Mouse (Mus musculus) c-Kit-positive CD71-negative TER-119-negative erythroid progenitor cells, embryonic 14.5 days (primary cell): ENCODE measurements around the gene Cope.
A peak's percentile ranks its signal among the peaks of the same experiment; 100 is the strongest.

Experiments used
- DNase-seq: peaks from one replicate; pipeline ENCODE4 v3.0.0-alpha.2; 2013; ENCODE audit warnings: low read depth

Gene Cope

DNA sequence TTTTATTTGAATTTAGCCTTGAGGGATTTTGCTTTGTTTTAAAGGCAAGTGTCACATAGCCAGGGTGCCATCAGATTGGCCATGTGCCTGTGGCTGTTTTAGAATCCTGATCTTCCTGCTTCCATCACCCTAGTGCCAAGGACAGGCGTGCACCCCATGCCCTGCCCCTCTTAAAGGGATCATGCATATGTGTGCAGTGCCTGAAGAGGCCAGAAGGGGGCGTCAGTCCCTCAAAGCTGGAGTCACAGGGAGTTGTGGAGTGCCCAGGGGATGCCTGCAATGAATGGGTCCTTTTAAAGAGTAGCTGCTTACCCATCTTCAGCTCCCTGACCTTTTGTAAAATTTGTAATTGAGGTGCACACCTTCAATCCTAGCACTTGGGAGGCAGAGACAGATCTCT, 7.0 kb downstream of the Cope start:
- peak; percentile 55 for DNase-seq

DNA sequence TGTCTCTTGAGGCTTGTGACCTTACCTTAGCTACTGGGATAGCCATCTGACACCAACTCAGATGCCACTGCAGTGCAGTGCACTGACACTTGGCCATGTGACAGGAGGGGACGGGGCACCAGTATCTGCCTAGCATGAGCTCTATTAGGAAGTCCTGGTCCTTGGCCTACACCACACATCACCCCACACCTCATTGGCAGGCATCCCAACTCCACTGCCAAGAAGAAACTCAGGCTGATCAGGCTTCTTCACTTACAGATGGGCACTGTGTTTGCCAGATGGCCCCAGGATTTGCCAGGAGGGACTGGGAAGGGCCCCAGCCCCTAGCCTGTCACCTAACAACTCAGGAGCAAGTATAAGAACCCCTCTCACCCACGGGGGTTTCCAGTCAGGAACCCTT, 11.1 kb downstream of the Cope start:
- no peak for DNase-seq

DNA sequence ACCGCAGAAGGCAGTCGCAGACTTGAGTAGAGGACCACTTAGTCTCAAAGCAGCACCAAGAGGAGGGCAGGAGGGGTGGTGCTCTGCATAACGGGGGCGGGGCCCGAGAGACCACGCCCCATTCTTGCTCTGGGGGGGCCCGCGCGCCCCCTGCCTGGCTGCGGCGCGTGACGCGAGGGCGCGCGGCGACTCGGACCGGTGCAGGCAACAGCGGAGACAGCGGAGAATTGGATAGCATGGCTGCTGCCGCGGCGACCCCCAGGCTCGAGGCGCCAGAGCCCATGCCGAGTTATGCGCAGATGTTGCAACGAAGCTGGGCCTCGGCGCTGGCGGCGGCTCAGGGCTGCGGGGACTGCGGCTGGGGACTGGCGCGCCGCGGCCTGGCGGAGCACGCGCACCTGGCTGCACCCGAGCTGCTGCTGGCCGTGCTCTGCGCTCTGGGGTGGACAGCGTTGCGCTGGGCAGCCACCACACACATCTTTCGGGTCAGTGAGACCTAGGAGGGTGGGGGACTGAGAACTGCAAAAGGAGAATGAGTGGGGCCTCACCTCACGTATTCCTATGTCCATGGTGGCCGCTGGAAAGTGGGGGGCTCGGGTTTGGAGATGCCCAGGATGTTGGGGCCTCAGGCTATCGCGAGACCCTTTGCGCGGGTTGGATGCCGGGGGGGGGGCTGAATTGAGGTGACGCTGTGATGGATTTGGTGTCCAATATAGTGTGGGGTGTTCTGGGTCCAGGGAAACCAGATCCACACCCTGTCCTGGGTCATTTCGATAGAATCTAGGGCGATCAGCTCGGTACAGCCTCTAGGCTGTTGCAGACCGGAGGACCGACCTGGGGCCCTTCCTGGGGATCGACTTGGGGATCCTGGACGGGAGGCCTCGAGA, 13.5 kb downstream of the Cope start, which contains the start of gene Cers1:
TSS of gene Cers1 (plus strand) at position 152 of the 887 bp plus-strand sequence.
- peak; percentile 32 for DNase-seq

DNA sequence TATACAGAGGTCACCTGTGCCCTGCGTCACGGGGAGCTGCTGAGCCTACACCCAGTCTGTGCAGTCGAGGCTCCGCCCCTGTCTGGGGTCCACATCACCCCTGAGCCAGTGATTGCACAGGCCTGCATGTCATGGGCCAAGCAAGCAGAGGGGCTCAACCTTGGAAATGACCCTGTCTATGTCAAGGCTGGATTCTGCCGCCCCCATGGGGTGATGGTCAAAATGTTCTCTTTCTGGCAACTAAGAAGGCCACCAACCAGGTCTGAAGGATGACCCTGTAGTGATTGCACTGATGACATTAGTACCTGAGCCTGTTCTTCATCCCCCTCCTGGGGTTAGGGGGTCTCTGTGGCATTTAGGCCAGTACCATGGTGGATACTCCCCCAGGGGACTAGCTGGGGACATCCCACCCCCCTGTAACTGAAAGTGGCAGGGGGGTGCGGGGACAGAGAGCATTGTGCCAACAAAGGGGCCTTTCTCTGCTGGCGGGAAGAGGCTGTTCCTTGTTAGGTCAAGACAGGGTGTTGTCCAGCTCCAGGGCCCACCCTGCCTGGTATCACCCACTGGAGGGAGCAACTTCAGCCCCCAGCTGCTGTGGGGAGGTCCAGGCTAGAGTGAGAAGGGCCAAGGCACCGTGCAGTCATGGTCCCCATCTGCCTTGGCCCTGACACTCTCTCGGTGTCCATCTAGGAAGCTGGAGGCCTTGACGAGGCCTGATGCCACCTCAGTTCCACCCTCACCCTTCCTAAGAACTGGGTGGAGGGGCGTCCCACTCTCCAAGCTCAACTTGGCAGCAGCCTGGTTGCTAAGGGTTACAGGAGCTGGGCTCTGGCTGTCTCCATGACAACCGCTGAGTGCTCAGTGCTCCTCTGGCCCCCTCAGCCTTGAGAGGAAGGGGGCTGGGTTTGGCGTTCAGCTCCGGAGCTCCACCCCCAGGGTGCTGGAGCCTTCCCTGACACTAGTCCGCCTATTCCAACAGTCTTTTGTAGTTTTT, 14.5 kb downstream of the Cope start:
- no peak for DNase-seq

DNA sequence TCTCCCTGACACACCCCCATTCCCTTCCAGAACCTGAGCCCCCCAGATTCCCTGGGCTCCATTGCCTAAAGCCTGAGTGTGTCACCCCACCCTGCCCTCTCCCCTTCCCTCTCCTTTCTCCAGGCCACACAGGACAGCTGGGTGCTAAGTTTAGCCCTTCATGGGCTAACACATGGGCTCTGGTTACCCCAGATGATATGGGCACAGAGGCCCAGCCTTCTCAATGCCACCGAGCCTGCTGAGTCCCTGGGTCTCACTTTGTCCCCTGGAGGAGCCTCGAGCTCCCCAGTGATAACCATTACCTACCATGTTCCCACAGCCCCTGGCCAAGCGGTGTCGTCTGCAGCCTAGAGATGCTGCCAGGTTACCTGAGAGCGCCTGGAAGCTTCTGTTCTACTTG, 15.6 kb downstream of the Cope start:
- DNase-seq, result no peak

DNA sequence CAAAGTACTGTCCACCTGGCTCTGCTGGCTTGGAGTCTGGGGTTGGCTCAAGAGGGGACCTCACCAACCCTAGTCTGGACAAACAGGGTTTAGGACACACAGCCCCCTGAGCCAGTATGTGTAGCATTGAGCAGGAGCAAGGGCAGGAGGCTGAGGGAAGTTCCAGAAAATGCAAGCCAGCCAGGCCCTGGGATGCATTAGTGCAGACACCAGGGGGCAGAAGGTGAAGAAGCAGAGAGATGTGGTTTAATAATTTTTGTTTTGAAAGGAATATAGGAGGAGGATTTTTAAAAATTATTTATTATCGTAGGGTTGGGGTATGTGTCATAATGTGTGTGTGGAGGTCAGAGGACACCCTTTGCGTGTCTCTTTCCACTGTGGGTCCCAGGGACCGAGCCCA, 21.4 kb downstream of the Cope start:
- no peak for DNase-seq

DNA sequence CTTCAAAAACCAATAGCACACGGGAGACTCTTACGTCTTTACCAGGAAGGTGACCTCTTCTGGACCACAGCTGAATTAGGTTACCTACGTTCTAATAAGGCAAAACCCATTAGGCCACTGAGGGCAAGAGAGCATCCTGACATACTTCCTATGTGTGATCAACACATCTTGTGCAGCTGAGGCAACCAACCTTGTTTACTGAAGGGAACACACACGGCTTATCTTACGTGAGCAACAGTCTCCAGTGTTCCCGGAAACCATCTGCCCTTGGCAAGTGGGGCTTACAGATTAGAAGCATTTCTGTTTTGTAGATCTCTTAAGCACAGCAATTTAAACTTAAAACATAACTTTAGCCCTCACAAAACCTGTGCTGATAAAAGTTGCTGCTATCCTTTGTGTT, 25.2 kb downstream of the Cope start:
- no peak for DNase-seq

DNA sequence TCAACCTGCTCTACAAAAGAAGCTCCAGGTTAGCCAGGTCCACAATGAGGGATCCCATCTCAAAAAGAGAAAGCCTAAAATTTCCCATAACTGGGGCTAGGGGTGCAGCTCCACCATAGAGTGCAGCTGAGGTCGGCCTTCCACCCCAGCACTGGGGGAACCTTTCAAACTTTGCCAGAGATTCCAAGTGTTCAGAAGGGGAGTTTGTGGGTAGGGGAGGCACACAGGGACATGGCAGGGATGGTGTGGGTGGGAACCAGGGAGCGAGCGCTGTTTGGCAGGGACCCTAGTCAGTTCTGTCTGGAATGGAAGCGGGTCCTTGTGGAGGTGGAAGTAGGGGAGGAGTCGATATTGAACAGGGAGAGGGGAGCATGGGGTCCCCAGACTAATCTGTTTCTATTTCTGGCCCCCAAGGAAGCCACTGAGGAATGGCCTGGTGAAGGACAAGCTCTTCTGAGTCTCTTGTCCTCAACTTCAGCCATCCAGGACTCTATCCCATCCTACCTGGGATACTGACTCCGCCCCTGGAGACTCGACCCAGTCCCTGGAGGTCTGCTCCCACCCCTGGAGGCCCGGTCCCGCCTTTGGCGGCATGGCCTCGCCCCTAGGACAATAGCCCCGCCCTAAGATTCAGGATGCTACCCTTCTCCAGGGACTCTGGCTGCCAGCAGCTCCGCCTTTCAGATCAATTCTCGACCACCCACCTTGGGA, 27.0 kb downstream of the Cope start, which contains the start of gene Gdf1:
TSS of gene Gdf1 (plus strand) at position 694 of the 711 bp plus-strand sequence.
- no peak for DNase-seq

DNA sequence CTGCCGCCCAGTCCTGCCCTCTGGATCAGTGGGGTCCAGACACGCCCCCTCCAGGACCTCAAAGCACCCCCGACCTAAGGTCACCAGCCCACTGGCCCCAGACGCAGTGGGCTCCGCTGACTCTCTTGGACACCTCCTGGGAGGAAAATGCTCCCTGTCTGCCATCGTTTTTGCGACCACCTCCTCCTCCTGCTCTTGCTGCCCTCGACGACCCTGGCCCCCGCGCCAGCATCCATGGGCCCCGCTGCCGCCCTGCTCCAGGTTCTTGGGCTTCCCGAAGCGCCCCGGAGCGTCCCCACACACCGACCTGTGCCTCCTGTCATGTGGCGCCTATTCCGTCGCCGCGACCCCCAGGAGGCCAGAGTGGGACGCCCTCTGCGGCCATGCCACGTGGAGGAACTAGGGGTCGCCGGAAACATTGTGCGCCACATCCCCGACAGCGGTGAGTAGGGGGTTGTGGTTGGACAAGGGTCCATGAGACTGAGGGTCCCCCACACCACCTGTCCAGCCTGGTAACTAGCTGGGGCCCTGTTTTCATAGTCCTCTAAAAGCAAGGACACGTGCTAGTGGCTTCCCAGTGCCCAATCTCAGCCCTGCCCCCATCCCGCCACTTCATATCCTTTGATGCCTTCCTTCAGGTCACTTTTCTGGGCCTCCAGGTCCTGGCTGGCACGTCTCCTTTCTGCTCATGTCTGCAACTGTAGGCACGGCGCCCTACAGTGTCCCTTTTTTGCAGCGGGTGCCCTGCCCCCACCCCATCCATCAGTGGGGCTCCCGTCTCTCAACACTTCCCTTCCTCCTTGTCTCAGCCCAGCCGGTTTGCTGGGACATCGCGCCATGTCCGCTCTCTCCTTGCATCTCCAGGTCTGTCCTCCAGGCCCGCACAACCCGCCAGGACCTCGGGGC, 27.8 kb downstream of the Cope start:
- no peak for DNase-seq

DNA sequence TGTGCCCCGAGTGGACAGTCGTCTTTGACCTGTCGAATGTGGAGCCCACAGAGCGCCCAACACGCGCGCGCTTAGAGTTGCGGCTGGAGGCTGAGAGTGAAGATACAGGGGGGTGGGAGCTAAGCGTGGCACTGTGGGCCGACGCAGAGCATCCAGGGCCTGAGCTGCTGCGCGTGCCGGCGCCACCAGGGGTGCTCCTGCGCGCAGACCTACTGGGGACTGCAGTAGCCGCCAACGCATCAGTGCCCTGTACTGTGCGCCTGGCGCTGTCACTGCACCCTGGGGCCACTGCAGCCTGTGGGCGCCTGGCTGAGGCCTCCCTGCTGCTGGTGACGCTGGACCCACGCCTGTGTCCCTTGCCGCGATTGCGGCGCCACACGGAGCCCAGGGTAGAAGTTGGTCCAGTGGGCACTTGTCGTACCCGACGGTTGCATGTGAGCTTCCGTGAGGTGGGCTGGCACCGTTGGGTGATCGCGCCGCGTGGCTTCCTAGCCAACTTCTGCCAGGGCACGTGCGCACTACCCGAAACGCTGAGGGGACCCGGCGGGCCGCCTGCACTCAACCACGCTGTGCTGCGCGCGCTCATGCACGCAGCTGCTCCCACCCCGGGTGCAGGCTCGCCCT, 28.5 kb downstream of the Cope start:
- DNase-seq, result no peak

DNA sequence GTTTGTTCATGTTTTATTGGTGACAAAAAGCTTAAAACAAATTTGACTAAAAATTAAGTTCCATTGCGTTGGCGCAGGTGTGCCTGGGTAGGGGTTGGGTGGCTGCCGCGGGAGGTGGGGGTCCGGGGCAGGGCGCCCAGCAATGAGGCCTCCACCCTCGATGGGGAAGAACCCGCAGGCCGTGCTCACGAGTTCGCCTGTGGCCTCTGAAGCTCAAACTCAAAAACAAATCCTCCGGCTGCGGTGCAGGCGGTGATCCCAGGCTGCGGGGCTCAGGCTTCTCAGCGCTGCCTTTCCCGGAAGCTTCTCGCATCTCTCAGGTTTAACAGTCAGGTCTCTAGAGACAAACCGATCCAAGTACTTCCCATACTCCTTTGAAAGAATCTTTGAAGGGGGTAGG, 29.2 kb downstream of the Cope start:
- no peak for DNase-seq

DNA sequence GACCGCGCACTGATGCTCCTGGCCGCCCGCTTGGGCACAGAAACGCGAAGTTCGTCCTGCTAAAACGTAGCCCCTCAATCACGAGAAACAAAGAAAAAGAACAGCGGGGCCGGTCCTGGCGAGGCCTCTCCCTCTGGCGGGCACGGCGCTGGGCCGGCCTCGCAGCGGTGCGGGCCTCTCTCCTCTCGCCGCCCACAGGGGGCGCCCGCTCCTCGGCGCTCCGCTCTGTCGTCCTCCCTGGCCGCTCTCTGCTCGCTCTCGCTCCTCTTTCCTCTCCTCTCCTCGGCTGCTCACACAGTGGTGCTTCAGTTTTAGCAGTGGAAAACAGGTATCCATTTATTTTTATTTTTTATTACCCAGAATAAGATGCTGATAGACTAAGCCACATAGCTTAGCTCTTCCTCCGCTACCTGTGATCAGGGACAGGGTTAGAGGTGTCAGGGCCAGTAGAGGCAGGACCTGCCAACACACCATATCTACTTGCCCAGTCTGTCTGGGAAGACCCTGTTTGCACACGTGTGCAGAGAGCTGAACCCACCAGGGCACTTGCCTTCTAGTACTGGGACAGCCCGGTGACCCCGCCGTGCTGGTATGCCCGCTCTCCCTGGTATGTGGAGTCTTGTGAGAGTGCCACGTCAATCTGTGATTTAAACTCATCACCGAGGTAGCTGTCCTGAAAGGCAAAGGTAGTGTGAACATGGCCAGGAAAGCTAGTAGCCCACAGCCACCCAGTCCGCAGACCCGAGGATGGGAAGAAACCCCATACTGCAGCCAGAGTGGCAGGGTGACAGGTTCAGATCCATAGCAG, 30.0 kb downstream of the Cope start:
- DNase-seq, result no peak

DNA sequence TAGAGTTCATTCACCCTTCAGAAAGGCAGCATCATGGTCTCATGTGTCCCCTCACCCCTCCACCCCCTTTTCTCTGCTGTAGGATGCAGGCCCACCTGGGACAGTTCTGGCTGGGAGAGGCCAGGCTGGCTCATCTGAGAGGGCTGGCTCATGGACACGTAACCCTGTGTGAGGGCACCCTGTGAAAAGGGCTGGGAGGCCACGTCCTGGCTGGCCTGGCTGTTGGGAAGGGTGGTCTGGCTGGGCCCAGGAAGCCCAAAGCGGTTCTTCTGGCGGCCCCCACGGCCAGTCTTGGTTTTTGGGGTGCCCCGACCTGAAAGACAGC, 30.5 kb downstream of the Cope start:
- DNase-seq, result no peak

DNA sequence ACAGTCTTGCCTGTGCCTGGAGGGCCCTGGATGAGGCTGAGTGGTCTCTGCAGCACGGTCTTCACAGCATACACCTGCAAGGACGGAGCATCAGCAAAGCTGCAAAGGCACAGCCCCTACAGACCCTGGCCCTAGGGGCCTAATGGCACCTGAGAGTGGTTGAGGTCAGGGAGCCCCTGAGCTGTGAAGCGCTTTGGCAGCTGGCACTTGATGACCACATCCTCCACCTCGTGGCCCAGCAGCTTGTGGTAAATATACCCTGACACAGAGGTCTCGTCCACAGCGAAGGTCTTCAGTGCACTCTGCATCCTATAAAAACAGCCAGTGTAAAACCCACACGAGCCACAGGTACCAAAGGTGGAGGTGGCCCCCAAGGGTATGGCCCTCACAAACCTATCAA, 36.6 kb downstream of the Cope start:
- no peak for DNase-seq

DNA sequence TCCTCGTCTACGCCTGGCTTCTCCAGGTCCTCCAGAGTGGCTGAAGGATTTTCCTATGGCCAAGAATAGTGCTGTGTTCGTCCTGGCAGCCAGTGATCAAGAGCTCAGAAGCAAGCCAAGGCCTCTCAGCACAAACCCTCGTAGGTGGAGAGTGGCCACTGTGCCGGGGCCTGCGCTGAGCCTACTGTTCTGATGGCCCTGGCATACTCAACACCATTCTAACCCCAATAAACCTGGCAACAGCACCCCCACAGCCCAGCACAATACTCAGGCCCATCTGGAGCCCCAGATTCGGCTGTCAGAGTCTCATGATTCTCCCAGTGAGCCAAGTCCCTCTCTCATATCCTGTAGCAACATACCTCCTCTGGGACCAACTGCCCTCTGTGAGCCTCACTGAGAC, 38.3 kb downstream of the Cope start:
- no peak for DNase-seq

DNA sequence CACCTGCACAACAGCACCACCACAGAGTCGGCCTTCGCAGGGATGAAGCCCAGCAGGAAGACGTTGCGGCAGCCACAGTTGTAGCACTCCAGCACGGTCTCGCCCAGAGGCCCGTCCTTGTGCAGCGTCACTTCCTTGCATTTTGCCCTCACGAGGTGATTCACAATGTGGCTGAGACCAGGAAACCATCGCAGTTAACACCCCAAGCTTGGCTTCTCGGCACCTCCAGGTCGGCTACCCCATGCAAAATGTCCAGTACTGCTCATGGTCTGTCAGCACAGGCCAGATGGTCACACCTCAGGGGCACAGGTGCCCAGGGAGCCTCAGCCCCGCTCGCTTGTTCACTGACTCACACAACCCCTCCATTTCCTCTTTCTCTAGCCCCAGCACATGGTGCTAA, 39.7 kb downstream of the Cope start:
- DNase-seq, result no peak

DNA sequence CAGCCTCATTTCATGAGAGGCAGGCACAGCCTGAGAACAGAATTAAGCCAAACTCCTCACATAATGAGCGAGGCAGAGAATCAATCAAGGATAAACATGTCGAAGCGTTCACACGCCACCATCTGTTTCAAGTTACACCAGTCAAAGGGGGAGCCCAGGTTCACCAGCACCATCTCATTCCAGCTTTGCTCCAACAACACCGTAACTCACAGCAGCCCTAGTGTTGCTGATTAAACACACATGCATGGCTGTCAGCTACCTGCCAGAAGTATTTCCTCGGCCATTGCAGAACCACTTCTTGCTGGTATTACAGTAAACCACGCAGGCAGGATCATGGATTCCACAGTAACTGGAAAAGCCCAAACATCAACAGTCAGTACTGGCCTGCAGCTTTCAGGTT, 40.8 kb downstream of the Cope start:
- no peak for DNase-seq

DNA sequence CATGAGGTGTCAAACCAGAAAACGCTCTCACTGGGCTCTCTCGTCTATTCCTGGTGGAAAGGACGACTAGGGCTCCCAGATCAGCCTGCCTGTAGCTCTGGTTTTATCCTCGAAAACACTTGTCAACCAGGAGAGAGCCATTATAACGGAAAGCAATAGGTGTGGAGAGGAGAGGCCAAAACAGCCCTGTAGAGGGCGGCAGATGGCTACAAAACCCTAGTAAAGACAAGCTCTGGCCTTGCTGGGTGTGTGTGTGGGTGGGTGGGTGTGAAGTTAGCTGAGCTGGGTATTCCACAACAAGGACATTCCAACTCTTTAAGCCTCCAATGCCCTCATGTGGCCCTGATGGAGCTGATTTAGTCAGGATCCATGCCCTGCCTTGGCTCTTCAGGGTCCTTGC, 41.4 kb downstream of the Cope start:
- no peak for DNase-seq

DNA sequence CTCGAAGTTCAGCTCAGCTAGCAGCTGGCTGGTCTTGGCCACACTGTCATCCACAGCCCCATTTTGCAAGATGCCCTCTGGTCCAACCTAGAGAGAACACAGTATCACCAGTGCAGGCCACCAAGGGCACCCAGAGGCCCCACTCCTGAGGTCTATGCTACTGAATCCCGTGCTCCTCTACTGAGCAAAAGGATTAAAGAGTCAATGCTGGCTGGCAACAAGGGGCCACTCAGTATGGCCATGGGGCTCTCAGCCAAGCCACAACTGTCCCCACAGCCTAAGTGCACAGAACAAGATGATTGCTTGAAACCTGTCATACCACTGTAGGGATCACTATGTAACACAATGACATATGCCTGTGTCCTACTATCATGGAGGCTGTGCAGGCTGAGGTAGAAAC, 42.0 kb downstream of the Cope start:
- no peak for DNase-seq

DNA sequence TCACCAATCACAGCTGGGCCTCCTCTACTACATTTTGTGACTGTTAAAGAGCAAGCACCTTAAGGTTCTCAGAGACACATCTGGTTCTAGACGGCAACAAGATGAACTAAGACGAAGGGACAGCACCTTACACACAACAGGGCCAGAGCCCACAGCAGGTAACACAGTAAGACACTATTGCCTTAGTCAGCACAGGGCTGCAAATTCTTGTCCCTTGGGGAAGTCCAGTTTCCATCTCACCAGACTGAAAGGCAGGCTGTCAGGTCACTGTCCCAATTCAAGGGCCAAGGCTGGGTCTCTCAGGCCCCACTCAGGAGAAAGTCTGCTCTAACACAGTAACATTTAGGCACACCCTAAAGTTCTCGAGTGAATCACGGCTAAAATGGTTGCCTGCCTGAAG, 45.1 kb downstream of the Cope start:
- DNase-seq, result no peak
